Mouse (Mus musculus) left cerebral cortex, postnatal 25 days (tissue): ENCODE results near the gene Arih2. TPM values are rescaled to one million over a fixed set of nuclear protein-coding genes. Genes with fewer than 3 reads are reported as not detected.
"Not testable (repeated sequence)": the region's sequence is repeated elsewhere in the genome, so short reads cannot be mapped to it uniquely, and the experiment has no call there.

ENCODE experiments used
- DNase-seq, 2 experiments: peaks; one replicate each; pipeline ENCODE4 v3.0.0; 2022; ENCODE audit warnings: low spot score in 2 of 2, mixed read lengths in 1 of 2
- intact Hi-C: fragments of 180-260 bp; cut with DNase I; formaldehyde crosslinking; loops from one replicate; pipeline ENCODE4 v1.15.1; 2025
- total RNA-seq, 2 experiments: library from RNA; stranded (reverse); gene quantifications; 2 replicates each; pipeline ENCODE4 v1.2.3; 2021

The Arih2 gene
- total RNA-seq, result 10 to 100 TPM; 48.3 to 50.9 TPM

- intact Hi-C loops, result no loop called here
- DNase-seq, result peak; percentile 93 to 94
Observed at GRCm38 (mm10) chr9:108648611-108649560, at the start of gene Arih2. Gene Arih2, minus strand, starts transcription at chr9:108649386.

DNA sequence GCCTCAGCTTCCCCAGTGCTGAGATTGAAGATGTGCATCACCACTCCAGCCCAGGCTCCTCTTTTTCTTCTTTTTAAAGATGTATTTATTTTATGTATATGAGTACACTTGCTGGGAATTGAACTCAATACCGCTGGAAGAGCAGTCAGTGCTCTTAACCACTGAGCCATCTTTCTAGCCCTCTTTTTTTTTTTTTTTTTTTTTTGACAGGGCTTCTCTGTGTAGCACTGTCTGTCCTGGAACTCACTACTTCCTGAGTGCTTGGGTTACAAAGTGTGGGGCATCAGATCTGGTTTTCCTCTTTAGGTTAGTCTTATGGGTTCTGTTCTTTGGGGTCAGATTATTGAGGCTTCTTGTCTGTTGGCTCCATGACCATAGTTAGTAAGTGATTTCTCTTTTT lies 45.3 kb upstream of the Arih2 start:
- intact Hi-C loops, result loop anchor here (5.0 kb wide), 1 partner anchor 33 kb away; no protein-coding TSS in a partner anchor
- DNase-seq, result no peak

GRCm38 (mm10) chr9:108693946-108694345 lies 44.8 kb upstream of the Arih2 start:
- intact Hi-C loops, result loop anchor here (5.0 kb wide), 1 partner anchor 33 kb away; no protein-coding TSS in a partner anchor
- DNase-seq, result no peak

- intact Hi-C loops, result loop anchor here (5.0 kb wide), 1 partner anchor 35 kb away; no protein-coding TSS in a partner anchor
- DNase-seq, result peak; percentile 81
Observed at GRCm38 (mm10) chr9:108692226-108693041, 43.2 kb upstream of the Arih2 start.

DNA sequence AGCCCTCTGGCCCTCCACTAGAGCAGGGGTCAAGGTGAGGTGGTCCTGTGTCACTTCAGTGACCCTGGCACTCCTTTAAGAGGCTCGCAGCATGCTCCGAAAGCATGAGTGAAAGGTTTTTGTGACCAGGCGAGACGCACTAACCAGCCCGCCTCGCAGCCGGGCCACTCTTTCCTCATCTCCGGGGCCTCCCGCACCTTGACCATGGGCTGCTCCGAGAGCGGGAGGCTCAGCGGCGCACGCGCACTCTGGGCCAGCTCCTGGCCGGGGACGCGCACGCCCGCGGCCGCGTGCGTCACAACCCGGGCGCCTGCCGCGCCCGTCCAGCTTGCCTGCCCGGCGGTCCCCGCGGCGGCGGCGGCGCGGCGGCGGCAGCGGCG lies 42.6 kb upstream of the Arih2 start:
- intact Hi-C loops, result loop anchor here (5.0 kb wide), 1 partner anchor 35 kb away; no protein-coding TSS in a partner anchor
- DNase-seq, result peak; percentile 88 to 89

GRCm38 (mm10) chr9:108691371-108691770 lies 42.2 kb upstream of the Arih2 start:
- intact Hi-C loops, result loop anchor here (5.0 kb wide), 1 partner anchor 36 kb away; no protein-coding TSS in a partner anchor
- peak in 1 of 2 experiments; percentile 44 for DNase-seq

DNA sequence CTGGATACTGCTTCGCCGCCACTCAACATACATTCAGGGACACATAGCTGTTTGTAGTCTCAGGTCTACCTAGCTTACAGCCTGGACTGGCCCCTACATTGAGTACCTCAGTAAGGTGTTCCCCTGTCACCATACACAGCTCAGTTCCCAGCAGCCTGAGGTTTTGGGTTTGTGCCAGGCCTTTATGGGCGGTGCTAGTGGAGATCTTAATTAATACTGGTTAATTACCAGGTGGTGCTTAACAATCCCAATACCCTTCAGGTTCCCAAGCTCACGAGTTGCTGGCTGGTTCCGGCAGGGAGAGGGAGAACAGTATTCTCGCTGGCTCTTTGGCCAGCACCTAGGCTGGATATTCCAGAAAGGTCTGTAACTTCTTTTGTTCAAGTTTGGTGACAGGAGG lies 41.7 kb upstream of the Arih2 start:
- DNase-seq, result no peak
- intact Hi-C loops, result loop anchor here (5.0 kb wide), 1 partner anchor 36 kb away; no protein-coding TSS in a partner anchor

GRCm38 (mm10) chr9:108689993-108690392 lies 40.8 kb upstream of the Arih2 start:
- DNase-seq, result no peak

DNA sequence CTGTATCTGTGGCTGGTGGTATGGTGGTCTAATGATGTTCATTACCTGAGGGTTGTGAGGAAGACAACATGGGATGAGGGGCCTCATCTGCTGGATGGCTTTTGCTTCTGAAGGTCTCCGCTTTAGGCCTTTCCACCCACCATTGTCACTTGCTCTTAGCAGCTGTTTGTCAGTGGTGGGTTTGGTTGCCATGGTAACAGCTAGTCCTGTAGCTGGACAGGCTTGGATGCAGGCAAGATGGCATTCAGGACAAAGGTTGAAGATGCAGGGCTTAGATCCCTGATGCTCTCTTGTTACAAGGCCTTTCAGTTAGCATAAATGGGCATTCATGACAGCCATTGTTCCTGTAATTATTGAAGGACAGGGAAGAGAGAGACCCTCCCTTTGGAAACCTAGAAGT lies 39.9 kb upstream of the Arih2 start, which contains the start of gene Prkar2a:
Gene Prkar2a, plus strand, starts transcription at position 209 of the 400 bp plus-strand sequence.
- intact Hi-C loops, result no loop called here

More at GRCm38 (mm10) chr9:108689993-108690392, 40.8 kb upstream of the Arih2 start:
- intact Hi-C loops, result loop anchor here (5.0 kb wide), 1 partner anchor 37 kb away; no protein-coding TSS in a partner anchor

DNA sequence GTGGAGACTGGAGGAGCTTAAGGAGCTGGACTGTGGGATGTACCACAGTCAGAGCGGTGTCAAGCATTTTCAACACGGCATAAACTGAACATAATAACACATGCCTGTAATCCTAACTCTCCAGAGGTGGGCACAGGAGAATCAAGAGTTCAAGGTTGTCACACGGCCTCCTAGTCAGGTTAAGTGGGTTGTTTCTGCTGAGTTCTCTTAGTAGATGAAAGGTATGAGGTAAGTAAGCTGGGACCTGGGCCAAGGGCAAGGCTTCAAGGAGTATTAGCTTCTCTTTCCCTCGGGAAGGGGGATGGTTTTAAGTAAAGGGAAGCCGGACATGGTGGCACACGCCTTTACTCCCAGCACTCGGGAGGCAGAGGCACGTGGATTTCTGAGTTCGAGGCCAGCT lies 39.3 kb upstream of the Arih2 start:
- no peak for DNase-seq
- intact Hi-C loops, result no loop called here

More for the DNA sequence above, 39.9 kb upstream of the Arih2 start, which contains the start of gene Prkar2a:
- no peak for DNase-seq

DNA sequence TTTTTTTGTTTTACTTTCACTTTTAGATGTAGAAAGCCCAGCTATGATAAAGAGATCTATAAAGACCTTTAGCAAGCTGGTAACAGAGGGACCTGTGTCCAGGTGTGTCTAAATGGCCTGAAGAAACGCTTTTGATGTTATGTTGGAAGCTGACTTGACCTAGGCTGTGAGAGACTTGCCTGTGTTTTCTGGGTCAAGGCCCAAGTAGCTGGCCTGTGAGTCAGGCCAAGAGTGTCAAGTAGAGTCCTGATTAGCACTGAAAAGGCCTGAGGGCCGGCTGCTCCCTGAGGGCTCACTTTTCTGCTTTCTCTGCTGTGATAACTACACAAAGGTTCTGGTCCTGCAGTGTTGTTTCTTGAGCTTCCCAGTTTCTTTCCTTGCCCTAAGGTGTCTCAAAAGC lies 38.5 kb upstream of the Arih2 start:
- intact Hi-C loops, result no loop called here
- no peak for DNase-seq

DNA sequence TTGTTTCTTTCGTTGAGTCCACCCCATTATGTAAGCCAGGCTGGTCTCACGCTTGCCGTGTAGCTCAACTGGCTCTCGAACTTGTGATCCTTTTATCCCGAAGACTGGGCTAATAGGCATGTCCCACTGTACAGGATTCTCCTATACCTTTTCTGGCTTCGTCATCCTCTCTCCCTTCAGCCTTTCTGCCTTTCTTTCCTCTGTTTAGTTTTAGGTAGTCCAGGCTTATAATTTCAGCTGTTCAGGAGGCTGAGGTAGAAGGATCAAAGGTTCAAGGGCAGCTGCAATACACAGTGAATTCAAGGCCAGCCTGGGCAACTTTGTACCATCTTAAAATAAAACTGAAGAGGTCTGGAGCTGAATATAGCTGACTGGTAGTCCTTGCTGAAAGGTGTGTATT lies 38.0 kb upstream of the Arih2 start:
- DNase-seq, result no peak
- intact Hi-C loops, result no loop called here

DNA sequence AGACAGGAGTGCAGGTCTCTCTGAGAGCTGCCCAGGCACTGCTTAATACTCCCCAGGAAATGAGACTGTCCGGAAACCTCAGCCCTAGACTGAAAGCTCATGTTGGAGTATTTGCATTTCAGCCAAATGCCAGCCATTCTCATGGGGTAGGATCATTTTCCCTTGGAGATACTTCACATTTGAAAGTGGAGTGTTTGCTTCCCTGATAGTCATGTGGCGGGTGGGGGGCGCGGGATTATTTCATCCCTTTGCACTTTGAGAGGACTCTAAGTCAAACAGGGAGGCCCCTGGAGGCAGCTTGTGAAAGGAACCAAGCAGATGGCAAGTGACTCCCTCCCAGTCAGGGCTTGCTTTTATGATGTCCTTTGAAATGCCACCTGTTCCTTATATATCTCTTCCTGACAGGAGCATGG lies 37.3 kb upstream of the Arih2 start:
- DNase-seq, result no peak
- intact Hi-C loops, result no loop called here

DNA sequence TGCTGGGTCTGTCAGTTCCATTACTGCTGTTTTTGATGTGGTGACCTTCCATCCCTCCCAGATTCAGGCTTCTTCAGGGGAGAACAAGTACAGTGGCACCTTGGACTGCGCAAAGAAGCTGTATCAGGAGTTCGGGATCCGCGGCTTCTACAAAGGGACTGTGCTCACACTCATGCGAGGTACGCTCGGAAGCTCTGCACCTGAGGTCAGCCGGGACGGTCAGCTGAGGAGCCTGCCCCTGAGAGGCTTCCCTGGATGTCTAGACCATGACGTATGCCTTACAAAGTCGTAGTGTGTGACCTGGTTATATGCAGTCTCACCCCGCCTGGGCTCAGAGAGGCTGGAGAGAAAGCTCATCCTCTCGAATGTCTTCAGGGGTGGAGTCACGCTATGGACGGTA lies 30.8 kb upstream of the Arih2 start:
- DNase-seq, result no peak
- intact Hi-C loops, result no loop called here

DNA sequence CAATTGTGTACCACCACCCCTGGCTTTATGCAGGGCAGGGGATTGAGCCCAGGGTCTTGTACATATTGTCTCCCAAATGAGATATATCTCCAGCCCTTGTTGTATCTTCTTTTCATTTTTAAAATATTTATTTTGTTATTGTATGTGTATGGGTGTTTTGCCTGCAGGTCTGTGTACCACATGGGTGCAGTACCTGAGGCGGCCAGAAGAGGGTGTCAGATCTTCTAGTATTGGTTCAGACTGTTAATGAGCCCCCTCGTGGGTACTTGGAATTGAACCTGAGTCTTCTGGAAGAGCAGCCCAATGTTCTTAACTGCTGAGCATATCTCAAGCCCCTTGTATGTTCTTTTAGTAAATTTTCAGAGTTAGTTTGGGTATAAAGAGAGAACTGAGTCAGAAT lies 24.0 kb upstream of the Arih2 start:
- intact Hi-C loops, result no loop called here
- DNase-seq, result no peak

GRCm38 (mm10) chr9:108669875-108670274 lies 20.7 kb upstream of the Arih2 start:
- intact Hi-C loops, result no loop called here
- no peak for DNase-seq

GRCm38 (mm10) chr9:108662660-108663059 lies 13.5 kb upstream of the Arih2 start:
- intact Hi-C loops, result no loop called here
- no peak for DNase-seq

DNA sequence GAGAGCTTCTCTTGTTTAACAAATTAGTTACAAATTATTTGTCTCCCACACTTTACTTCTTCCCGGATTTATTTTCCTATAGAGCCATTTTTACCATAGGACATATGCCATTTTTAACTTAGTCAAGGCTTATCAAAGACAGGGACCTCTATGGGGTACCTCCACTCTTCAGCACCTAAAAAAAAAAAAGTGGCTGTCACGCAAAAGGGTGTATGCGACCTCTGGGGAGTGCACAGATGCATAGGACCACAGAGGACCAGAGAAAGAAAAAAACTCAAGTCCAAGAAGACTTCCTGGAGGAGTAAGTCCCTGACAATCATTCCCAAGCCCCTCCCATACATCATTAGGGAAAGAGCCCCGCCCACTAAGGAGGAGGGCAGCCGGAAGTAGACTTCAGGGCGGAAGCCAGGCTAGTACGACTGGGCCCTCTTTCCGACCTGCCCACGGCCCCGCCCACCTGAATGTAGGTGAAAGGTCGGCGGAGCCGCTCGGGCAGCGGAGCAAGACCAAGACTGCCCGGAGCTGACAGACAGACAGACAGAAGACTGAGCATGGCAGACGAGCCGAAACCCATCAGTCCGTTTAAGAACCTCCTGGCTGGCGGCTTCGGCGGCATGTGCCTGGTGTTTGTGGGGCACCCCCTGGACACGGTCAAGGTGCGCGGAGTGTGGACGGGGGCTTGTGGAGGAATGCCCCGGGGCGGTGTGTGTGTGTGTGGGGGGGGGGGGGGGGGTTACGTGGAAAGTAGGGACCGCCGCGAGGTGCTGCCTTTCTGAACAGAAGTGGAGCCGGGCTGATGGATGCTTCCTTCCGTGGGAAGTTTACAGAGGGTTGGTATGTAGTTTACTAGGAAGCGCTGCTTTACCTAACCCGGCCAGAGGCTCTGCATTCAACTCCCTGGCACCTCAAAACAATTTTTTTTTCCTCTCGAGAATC lies 12.8 kb upstream of the Arih2 start, which contains the start of gene Slc25a20:
Gene Slc25a20, plus strand, starts transcription at position 412 of the 936 bp plus-strand sequence.
- intact Hi-C loops, result no loop called here
- DNase-seq, result peak; percentile 54 to 65

GRCm38 (mm10) chr9:108655865-108656264 lies 6.7 kb upstream of the Arih2 start:
- intact Hi-C loops, DNase-seq: not testable (repeated sequence)
